Mouse (Mus musculus) G1E (cell line): ENCODE results near the gene Cntn2. TPM values are rescaled to one million over a fixed set of nuclear protein-coding genes. Genes with fewer than 3 reads are reported as not detected.

ENCODE experiments used
- ATAC-seq: 2 replicates; pipeline ENCODE4 v1.8.0; 2016; ENCODE audit warnings: mild to moderate bottlenecking; ENCODE audit not compliant: insufficient number of reproducible peaks, poor library complexity, low FRiP score, severe bottlenecking; ENCODE audit errors: extremely low read depth
- DNase-seq: peaks from one replicate; pipeline ENCODE4 v3.0.0; 2012; ENCODE audit warnings: low spot score
- H3K27me3 ChIP-seq: 2 replicates; pipeline ENCODE4 v1.6.1; 2012; ENCODE audit warnings: mild to moderate bottlenecking, low read length, inconsistent platforms; ENCODE audit not compliant: insufficient read depth
- H3K36me3 ChIP-seq: replicated peaks from 2 replicates; pipeline ENCODE3; 2012; ENCODE audit warnings: mild to moderate bottlenecking, inconsistent platforms
- H3K4me1 ChIP-seq: 2 replicates; pipeline ENCODE4 v1.6.1; 2012; ENCODE audit warnings: low read depth, low read length, inconsistent platforms, mixed read lengths; ENCODE audit not compliant: insufficient read depth
- H3K4me3 ChIP-seq: 2 replicates; pipeline ENCODE4 v1.5.1; 2012; ENCODE audit warnings: low read depth, mild to moderate bottlenecking, inconsistent platforms, low read length, moderate library complexity, mixed read lengths
- H3K9me3 ChIP-seq: replicated peaks from 2 replicates; pipeline ENCODE4 v1.6.1; 2012; ENCODE audit warnings: inconsistent platforms
- CTCF ChIP-seq: IDR thresholded peaks from 2 replicates; pipeline ENCODE4 v1.5.1; 2012; ENCODE audit warnings: low read depth, low read length, inconsistent platforms, mixed read lengths
- GATA1 ChIP-seq: IDR thresholded peaks from 2 replicates; pipeline ENCODE4 v1.6.1; 2012; ENCODE audit warnings: borderline replicate concordance, low read length, inconsistent platforms, mixed read lengths
- GATA2 ChIP-seq: IDR thresholded peaks from 2 replicates; pipeline ENCODE4 v1.6.1; 2012; ENCODE audit warnings: low read depth, low read length, inconsistent platforms, borderline replicate concordance
- POLR2AphosphoS5 ChIP-seq: IDR thresholded peaks from 2 replicates; pipeline ENCODE4 v1.6.1; 2012; ENCODE audit warnings: low read depth, low read length, inconsistent platforms; ENCODE audit not compliant: insufficient replicate concordance
- TAL1 ChIP-seq: conservative IDR thresholded peaks from 2 replicates; pipeline ENCODE4 v1.6.1; 2012; ENCODE audit warnings: low read depth, low read length, inconsistent platforms, mixed read lengths
- polyA plus RNA-seq: library from polyadenylated mRNA; stranded (reverse); fragments of >175 nt; gene quantifications from 2 replicates; pipeline ENCODE4 v1.2.3, GENCODE M21; 2012
- total RNA-seq, 2 experiments: library from RNA; stranded (forward) in 1 of 2; stranded (reverse) in 1 of 2; fragments of 200-1000 nt in 1 of 2; fragments of >200 nt in 1 of 2; fragmentation: Nextera tagmentation in 1 of 2; gene quantifications; 2 replicates each; pipeline ENCODE4 v1.2.3; 2014 to 2017

Cntn2 gene
- total and polyA plus RNA-seq, 3 experiments = 0.33 TPM; not detected in 2

- DNase-seq = no peak
- no peak for ATAC-seq
- Histone ChIP-seq H3K36me3 (peaks cover 60% of the 10 kb centered on the region), H3K27me3 (no peaks in the 10 kb centered on the region), H3K4me1 (peaks cover 47% of the 10 kb centered on the region), H3K9me3 (no peaks in the 10 kb centered on the region), H3K4me3 (no peak overlapping the region)
- no peak for TF ChIP-seq TAL1
- TF ChIP-seq GATA1 = no peak
Measured at GRCm38 (mm10) chr1:132481619-132482018, 61.4 kb downstream of the Cntn2 start.

GRCm38 (mm10) chr1:132479438-132479837 is 63.6 kb downstream of the Cntn2 start:
- ATAC-seq = no peak
- H3K4me3 ChIP-seq = no peak overlapping the region
- no peak for DNase-seq
- H3K9me3 ChIP-seq = no peaks in the 10 kb centered on the region
- peaks cover 42% of the 10 kb centered on the region for H3K36me3 ChIP-seq
- TF ChIP-seq POLR2AphosphoS5 = no peak
- TF ChIP-seq GATA2 = no peak
- TF ChIP-seq TAL1 = no peak
- no peak for TF ChIP-seq CTCF
- no peak for TF ChIP-seq GATA1
- H3K4me1 ChIP-seq = peaks cover 58% of the 10 kb centered on the region
- no peaks in the 10 kb centered on the region for H3K27me3 ChIP-seq

- TF ChIP-seq TAL1 = no peak
- no peak for TF ChIP-seq POLR2AphosphoS5
- TF ChIP-seq CTCF = no peak
- no peak for TF ChIP-seq GATA2
- no peak for TF ChIP-seq GATA1
- peak; percentile 79 for ATAC-seq
Measured at GRCm38 (mm10) chr1:132476928-132477691, 65.9 kb downstream of the Cntn2 start, which contains the start of gene Rbbp5. TSS of gene Rbbp5 (plus strand) at chr1:132477365.

GRCm38 (mm10) chr1:132476575-132476927 is 66.5 kb downstream of the Cntn2 start:
- Histone ChIP-seq H3K4me3 (peak overlapping the region; percentile 85), H3K9me3 (no peaks in the 10 kb centered on the region), H3K36me3 (peaks cover 33% of the 10 kb centered on the region), H3K27me3 (no peaks in the 10 kb centered on the region), H3K4me1 (peaks cover 45% of the 10 kb centered on the region)
- DNase-seq (peak; percentile 43), ATAC-seq (0 out of 2 replicates have a peak, but pooled peaks have one; percentile 4)
- no peak for TF ChIP-seq CTCF
- no peak for TF ChIP-seq GATA2
- no peak for TF ChIP-seq GATA1
- no peak for TF ChIP-seq TAL1

More at GRCm38 (mm10) chr1:132476928-132477691, 65.9 kb downstream of the Cntn2 start, which contains the start of gene Rbbp5:
- H3K27me3 ChIP-seq = no peaks in the 10 kb centered on the region
- peak; percentile 80 for DNase-seq
- peak within 1 kb of the TSS; percentile 85 for H3K4me3 ChIP-seq
- H3K36me3 ChIP-seq = peaks cover 33% of the 10 kb centered on the region
- peaks cover 49% of the 10 kb centered on the region for H3K4me1 ChIP-seq
- H3K9me3 ChIP-seq = no peaks in the 10 kb centered on the region

DNA sequence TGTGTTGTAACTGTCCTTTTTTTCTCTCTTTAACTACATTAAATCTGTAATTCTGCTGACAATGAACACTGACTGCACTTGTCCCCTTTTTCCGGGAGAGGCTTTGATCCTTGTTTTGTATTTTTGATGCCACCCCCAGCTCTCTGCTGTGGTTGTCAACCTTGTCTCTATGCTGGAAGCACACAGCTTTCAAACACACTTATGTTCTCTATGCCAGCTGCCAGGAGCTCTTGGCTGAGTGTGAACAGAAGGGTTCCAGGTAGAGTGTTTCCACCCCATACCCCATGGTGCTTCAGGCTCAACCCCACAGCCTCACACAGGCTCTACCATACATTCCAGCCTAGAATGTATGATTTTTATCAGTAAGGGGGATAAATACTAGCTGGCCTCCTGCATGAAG is 68.6 kb downstream of the Cntn2 start:
- peaks cover 29% of the 10 kb centered on the region for H3K4me1 ChIP-seq
- peaks cover 26% of the 10 kb centered on the region for H3K36me3 ChIP-seq
- DNase-seq = no peak
- H3K4me3 ChIP-seq = no peak overlapping the region
- no peak for TF ChIP-seq POLR2AphosphoS5
- ATAC-seq = no peak
- no peaks in the 10 kb centered on the region for H3K27me3 ChIP-seq
- no peaks in the 10 kb centered on the region for H3K9me3 ChIP-seq

- Histone ChIP-seq H3K9me3 (no peaks in the 10 kb centered on the region), H3K36me3 (peaks cover 40% of the 10 kb centered on the region), H3K27me3 (no peaks in the 10 kb centered on the region), H3K4me1 (peaks cover 12% of the 10 kb centered on the region), H3K4me3 (no peak overlapping the region)
- no peak for ATAC-seq
- no peak for TF ChIP-seq GATA2
- TF ChIP-seq CTCF = no peak
- TF ChIP-seq POLR2AphosphoS5 = no peak
- TF ChIP-seq TAL1 = no peak
- no peak for TF ChIP-seq GATA1
- DNase-seq = peak; percentile 37
Measured at GRCm38 (mm10) chr1:132472537-132472936, 70.5 kb downstream of the Cntn2 start.

DNA sequence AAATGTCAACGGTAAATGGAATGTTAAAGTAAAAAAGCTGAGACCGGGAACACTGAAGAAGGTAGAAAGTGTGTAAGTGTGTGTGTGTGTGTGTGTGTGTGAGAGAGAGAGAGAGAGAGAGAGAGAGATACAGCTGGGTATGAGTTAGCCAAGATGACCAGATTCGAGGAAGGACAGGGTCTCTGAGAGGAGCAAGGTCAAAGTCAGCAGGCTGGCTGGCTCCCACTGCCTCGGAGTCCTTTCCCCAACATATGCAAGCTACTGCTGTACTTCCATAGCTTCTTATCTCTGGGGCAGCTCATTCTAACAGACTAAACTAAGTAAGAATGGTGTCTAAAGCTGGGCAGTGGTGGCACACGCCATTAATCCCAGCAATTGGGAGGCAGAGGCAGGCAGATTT is 71.6 kb downstream of the Cntn2 start:
- TF ChIP-seq GATA1 (no peak), GATA2 (no peak), CTCF (no peak), POLR2AphosphoS5 (no peak), TAL1 (no peak)

More for the DNA sequence above, 71.6 kb downstream of the Cntn2 start:
- peaks cover 9% of the 10 kb centered on the region for H3K4me1 ChIP-seq
- H3K4me3 ChIP-seq = no peak overlapping the region
- no peaks in the 10 kb centered on the region for H3K27me3 ChIP-seq
- DNase-seq (no peak), ATAC-seq (no peak)
- no peaks in the 10 kb centered on the region for H3K9me3 ChIP-seq
- peaks cover 48% of the 10 kb centered on the region for H3K36me3 ChIP-seq
